Mouse (Mus musculus): ENCODE results near the gene Fem1a. TPM values are rescaled to one million over a fixed set of nuclear protein-coding genes. Genes with fewer than 3 reads are reported as not detected.

Gene Fem1a
- polyA plus RNA-seq, 1 experiment = 43.6 TPM

- peak overlapping the region; percentile 51 for H3K4me3 ChIP-seq
- H3ac ChIP-seq (ENCODE audit: control insufficient read depth, insufficient read length) = peak overlapping the region; percentile 6
- TF ChIP-seq POLR2AphosphoS2 (IDR thresholded peaks at IDR 0.05; ENCODE audit: insufficient read length, low read depth) (no peak), SRF (IDR thresholded peaks at IDR 0.05; ENCODE audit: control insufficient read depth, insufficient read length, low read depth) (no peak), MAX (IDR thresholded peaks at IDR 0.05; ENCODE audit: low read depth) (no peak), MYOD1 (IDR thresholded peaks at IDR 0.05; ENCODE audit: control insufficient read depth in 1 of 3, insufficient read length in 2 of 3, low read depth in 2 of 3) (peak in 1 of 3 experiments; percentile 11), CEBPB (IDR thresholded peaks at IDR 0.05; ENCODE audit: insufficient read depth, poor library complexity, severe bottlenecking) (no peak)
- peaks cover 12% of the 10 kb centered on the region for H3K79me2 ChIP-seq (ENCODE audit: control insufficient read depth, insufficient read depth)
- H3K36me3 ChIP-seq (ENCODE audit: control insufficient read depth, insufficient read depth) = peaks cover 5% of the 10 kb centered on the region
- peak overlapping the region; percentile 99 for H3K4me2 ChIP-seq (ENCODE audit: low read depth)
- no peaks in the 10 kb centered on the region for H3K27me3 ChIP-seq (ENCODE audit: control insufficient read depth, insufficient read depth, insufficient read length)
Observed at GRCm38 (mm10) chr17:56289371-56290331, 33.0 kb downstream of the Fem1a start.

DNA sequence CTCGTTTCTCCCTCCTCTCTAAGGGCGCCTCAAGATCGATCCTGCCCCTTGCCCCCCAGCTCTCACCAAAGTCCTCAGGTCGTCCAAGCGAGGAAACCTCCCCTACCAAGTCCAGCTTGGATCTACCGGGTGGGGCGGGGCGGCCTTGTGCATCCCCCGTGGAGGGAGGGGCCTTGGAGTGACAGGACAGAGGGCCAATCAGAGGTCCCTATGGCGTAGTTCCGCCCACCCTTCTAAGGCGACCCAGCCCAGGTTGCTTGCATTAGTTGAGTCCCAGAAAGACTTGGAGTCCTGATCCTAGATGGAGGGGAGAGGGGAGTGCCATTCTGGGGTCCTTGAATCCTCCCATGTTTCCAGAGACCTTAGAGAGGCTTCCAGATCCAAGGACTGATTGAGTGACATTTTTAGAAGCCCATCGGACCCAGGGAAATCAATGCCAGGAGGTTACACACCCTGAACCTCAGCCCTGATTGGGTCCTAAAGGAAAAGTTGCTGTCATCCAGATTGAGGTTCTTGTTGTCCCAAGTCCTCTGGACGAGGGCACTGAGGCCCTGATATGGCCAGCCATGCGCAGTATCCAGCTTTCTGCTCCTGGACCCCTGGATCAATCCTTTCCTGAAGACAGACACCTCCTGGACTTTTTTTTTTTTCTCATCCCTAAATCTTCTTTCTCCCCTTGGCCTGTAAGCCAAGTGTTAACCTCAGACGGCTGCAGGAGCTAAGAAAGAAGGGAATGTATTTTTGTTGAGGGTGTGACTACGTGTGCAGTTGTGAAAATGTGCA is 34.0 kb downstream of the Fem1a start:
- H3K79me2 ChIP-seq (ENCODE audit: control insufficient read depth, insufficient read depth) = peaks cover 12% of the 10 kb centered on the region
- no peaks in the 10 kb centered on the region for H3K27me3 ChIP-seq (ENCODE audit: control insufficient read depth, insufficient read depth, insufficient read length)
- H3K36me3 ChIP-seq (ENCODE audit: control insufficient read depth, insufficient read depth) = no peaks in the 10 kb centered on the region
- peak overlapping the region; percentile 99 for H3K4me2 ChIP-seq (ENCODE audit: low read depth)
- peak overlapping the region; percentile 6 for H3ac ChIP-seq (ENCODE audit: control insufficient read depth, insufficient read length)
- peak overlapping the region; percentile 51 for H3K4me3 ChIP-seq
- TF ChIP-seq E2F4 (IDR thresholded peaks at IDR 0.05; ENCODE audit: insufficient read depth) = no peak
- no peak for TF ChIP-seq MYOD1 (IDR thresholded peaks at IDR 0.05; ENCODE audit: control insufficient read depth in 1 of 3, insufficient read length in 2 of 3, low read depth in 2 of 3)
- peak; percentile 76 for TF ChIP-seq POLR2AphosphoS2 (IDR thresholded peaks at IDR 0.05; ENCODE audit: insufficient read length, low read depth)
- no peak for TF ChIP-seq CEBPB (IDR thresholded peaks at IDR 0.05; ENCODE audit: insufficient read depth, poor library complexity, severe bottlenecking)
- no peak for TF ChIP-seq TCF3 (IDR thresholded peaks at IDR 0.05; ENCODE audit: insufficient read length, low read depth)
- peak; percentile 75 for TF ChIP-seq POLR2A (IDR thresholded peaks at IDR 0.05; ENCODE audit: insufficient read length, low read depth)
- no peak for TF ChIP-seq MAX (IDR thresholded peaks at IDR 0.05; ENCODE audit: low read depth)
- TF ChIP-seq MYOG (IDR thresholded peaks at IDR 0.05; ENCODE audit: control insufficient read depth in 1 of 3, insufficient read depth in 1 of 3, insufficient read length in 2 of 3, low read depth in 2 of 3) = no peak
- TF ChIP-seq SRF (IDR thresholded peaks at IDR 0.05; ENCODE audit: control insufficient read depth, insufficient read length, low read depth) = no peak
- TF ChIP-seq TCF12 (IDR thresholded peaks at IDR 0.05; ENCODE audit: insufficient read depth, poor library complexity, severe bottlenecking) = no peak

GRCm38 (mm10) chr17:56291171-56291511 is 34.5 kb downstream of the Fem1a start:
- Histone ChIP-seq H3K4me3 (peak overlapping the region; percentile 51), H3K79me2 (ENCODE audit: control insufficient read depth, insufficient read depth) (peaks cover 12% of the 10 kb centered on the region), H3K36me3 (ENCODE audit: control insufficient read depth, insufficient read depth) (no peaks in the 10 kb centered on the region), H3K4me2 (ENCODE audit: low read depth) (peak overlapping the region; percentile 99), H3ac (ENCODE audit: control insufficient read depth, insufficient read length) (no peak overlapping the region), H3K27me3 (ENCODE audit: control insufficient read depth, insufficient read depth, insufficient read length) (no peaks in the 10 kb centered on the region)
- TF ChIP-seq MYOG (IDR thresholded peaks at IDR 0.05; ENCODE audit: control insufficient read depth in 1 of 3, insufficient read depth in 1 of 3, insufficient read length in 2 of 3, low read depth in 2 of 3) (peak in 1 of 3 experiments; percentile 18), E2F4 (IDR thresholded peaks at IDR 0.05; ENCODE audit: insufficient read depth) (no peak), POLR2AphosphoS2 (IDR thresholded peaks at IDR 0.05; ENCODE audit: insufficient read length, low read depth) (peak; percentile 76), USF1 (IDR thresholded peaks at IDR 0.05; ENCODE audit: low read depth) (no peak), MAX (IDR thresholded peaks at IDR 0.05; ENCODE audit: low read depth) (no peak), CEBPB (IDR thresholded peaks at IDR 0.05; ENCODE audit: insufficient read depth, poor library complexity, severe bottlenecking) (no peak), REST (IDR thresholded peaks at IDR 0.05; ENCODE audit: insufficient read depth, insufficient read length) (no peak), POLR2A (IDR thresholded peaks at IDR 0.05; ENCODE audit: insufficient read length, low read depth) (peak; percentile 88), TCF12 (IDR thresholded peaks at IDR 0.05; ENCODE audit: insufficient read depth, poor library complexity, severe bottlenecking) (no peak), TCF3 (IDR thresholded peaks at IDR 0.05; ENCODE audit: insufficient read length, low read depth) (no peak), MYOD1 (IDR thresholded peaks at IDR 0.05; ENCODE audit: control insufficient read depth in 1 of 3, insufficient read length in 2 of 3, low read depth in 2 of 3) (peak in 1 of 3 experiments; percentile 31)

DNA sequence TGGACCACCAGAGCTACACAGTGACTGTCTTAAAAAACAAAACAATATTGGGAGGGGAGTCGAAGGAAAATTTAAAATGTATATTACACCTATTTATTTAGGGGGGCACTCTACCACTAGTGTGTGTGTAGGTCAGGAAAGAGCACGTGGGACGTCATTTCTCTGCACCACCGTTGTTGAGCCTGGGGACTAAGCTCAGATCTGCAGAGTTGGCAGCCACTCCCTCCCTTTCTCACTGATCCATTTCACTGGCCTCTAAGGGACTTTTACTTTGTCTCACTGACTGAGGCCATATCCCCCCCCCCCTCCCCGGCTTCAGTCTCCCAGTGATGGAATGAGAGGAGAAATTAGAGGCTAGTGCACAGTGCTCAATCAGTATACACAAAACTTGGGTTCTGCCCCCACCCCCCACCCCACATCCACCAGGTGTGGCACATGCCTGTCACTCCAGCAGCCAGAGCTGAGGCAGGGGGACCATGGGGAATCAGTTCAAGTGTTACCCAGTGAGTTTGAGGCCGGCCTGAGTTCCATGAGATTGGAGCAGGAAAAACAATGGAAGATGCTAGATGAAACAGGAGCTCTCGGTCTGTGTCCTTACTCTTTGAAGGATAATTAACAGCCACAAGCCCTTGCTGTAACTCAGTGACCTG is 35.3 kb downstream of the Fem1a start:
- Histone ChIP-seq H3K36me3 (ENCODE audit: control insufficient read depth, insufficient read depth) (no peaks in the 10 kb centered on the region), H3K4me3 (no peak overlapping the region), H3K27me3 (ENCODE audit: control insufficient read depth, insufficient read depth, insufficient read length) (no peaks in the 10 kb centered on the region), H3ac (ENCODE audit: control insufficient read depth, insufficient read length) (no peak overlapping the region), H3K4me2 (ENCODE audit: low read depth) (peak overlapping the region; percentile 99), H3K79me2 (ENCODE audit: control insufficient read depth, insufficient read depth) (peaks cover 12% of the 10 kb centered on the region)
- TF ChIP-seq E2F4 (IDR thresholded peaks at IDR 0.05; ENCODE audit: insufficient read depth) = no peak
- TF ChIP-seq TCF3 (IDR thresholded peaks at IDR 0.05; ENCODE audit: insufficient read length, low read depth) = no peak
- no peak for TF ChIP-seq POLR2AphosphoS2 (IDR thresholded peaks at IDR 0.05; ENCODE audit: insufficient read length, low read depth)
- TF ChIP-seq CEBPB (IDR thresholded peaks at IDR 0.05; ENCODE audit: insufficient read depth, poor library complexity, severe bottlenecking) = no peak
- TF ChIP-seq MYOG (IDR thresholded peaks at IDR 0.05; ENCODE audit: control insufficient read depth in 1 of 3, insufficient read depth in 1 of 3, insufficient read length in 2 of 3, low read depth in 2 of 3) = no peak
- TF ChIP-seq USF1 (IDR thresholded peaks at IDR 0.05; ENCODE audit: low read depth) = no peak
- TF ChIP-seq MAX (IDR thresholded peaks at IDR 0.05; ENCODE audit: low read depth) = no peak
- no peak for TF ChIP-seq TCF12 (IDR thresholded peaks at IDR 0.05; ENCODE audit: insufficient read depth, poor library complexity, severe bottlenecking)
- TF ChIP-seq REST (IDR thresholded peaks at IDR 0.05; ENCODE audit: insufficient read depth, insufficient read length) = no peak
- no peak for TF ChIP-seq MYOD1 (IDR thresholded peaks at IDR 0.05; ENCODE audit: control insufficient read depth in 1 of 3, insufficient read length in 2 of 3, low read depth in 2 of 3)
- no peak for TF ChIP-seq POLR2A (IDR thresholded peaks at IDR 0.05; ENCODE audit: insufficient read length, low read depth)
